Mouse (Mus musculus): Measurements from ENCODE around the gene Themis2.

GRCm38 (mm10) chr4:132803212-132803611, 7.0 kb upstream of the Themis2 start:
- no peak for TF ChIP-seq CTCF (conservative IDR thresholded peaks at IDR 0.05; ENCODE audit: insufficient read depth, insufficient read length, low read depth, low read length)
- TF ChIP-seq POLR2A (IDR thresholded peaks at IDR 0.05; ENCODE audit: low read depth, low read length) = no peak

Data from kidney, adult 2 months (tissue).